Mouse (Mus musculus): ENCODE data around the gene Amotl2.
A peak's percentile ranks its signal among the peaks of the same experiment; 100 is the strongest.
"Not testable (repeated sequence)": the region's sequence is repeated elsewhere in the genome, so short reads cannot be mapped to it uniquely, and the experiment has no call there.

The Amotl2 gene

DNA sequence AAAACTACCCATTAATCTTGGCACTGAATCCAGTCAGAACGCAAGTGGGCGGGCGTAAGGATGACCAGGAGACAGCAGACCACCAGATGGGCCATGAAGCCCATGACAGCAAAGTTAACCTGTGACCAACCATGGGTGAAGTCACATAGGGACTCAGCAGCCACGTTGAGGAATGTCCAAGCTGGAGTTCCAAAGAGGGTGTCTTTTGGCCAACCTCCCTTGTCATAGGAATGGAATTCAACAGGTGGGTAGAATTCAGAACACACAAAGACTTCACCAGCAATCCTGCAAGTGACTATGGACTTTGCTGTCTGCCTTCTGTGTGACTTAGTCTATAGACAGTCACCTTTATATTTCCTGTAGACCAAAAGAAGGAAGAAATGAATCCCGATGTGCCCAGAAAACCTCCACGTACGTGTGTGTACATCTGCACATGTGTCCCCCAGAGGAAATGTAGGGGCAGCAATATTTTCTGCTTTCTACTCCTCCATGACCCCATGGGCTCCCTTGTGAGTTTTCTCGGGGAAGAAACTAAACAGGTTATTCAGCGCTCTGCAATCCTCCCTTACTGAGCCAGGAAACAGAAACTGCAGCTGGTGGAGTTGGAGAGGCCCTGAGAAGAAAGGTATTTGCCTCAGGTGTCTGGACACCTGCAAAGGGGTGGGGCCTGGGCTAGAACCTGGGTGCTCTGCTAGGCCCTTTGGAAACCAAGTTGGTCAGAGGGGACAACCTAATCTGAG, 17.7 kb downstream of the Amotl2 start:
- no peak for DNase-seq (ENCODE audit: low spot score)

DNA sequence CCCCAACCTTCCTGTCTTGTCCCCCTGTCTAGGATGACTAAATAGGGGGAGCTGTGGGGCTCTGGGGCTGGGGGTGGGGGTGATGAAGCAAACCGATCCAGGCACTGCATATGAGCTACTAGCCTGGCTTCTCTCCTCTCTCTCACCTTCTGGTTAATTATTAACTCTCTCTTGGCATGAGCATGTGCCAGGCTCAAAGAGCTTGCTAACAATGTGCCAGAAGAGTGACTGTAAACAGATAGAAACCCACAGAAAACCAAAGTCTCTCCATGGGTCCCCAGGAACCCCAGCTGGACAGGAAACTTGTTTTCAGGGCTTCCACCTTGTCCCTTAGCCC, 18.2 kb downstream of the Amotl2 start:
- no peak for DNase-seq (ENCODE audit: low spot score)

DNA sequence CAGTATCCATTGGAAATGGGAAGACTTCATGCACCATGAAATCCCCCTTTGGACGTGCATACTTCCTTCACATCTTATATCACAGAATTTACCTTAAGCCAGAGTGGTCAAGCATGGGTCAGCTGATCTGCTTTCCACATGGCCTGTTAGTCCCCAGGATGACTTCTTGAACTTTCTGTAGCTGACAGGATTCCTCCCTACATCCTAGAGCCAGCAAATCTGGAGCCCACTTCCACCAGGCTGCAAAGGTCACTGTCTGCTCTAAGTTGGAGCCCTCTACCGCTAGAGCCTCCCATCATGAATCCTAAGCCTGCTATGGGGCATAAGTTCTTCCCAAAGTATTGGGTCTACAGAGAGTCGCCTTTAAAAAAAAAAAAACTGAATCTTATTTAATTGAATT, 18.8 kb downstream of the Amotl2 start:
- DNase-seq (ENCODE audit: low spot score) = no peak

DNA sequence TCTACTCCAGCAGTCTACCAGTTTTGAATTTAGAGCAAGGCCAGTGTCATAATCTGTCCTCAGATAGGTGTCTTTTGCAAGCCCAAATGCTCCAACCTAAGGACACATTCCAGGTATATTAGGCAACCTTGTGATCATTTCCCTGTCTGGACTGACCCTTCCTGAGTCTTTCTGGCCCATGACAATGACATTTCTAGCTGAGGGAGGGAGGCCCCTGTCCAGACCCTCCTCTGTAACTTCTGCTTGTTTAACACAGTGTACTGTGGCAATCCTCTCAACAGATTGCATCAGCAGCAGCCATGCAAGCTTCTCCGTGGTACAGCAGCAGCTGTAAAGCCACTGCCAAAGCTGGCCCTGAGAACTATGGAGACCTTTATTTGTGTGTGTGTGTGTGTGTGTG, 19.5 kb downstream of the Amotl2 start:
- no peak for DNase-seq (ENCODE audit: low spot score)

DNA sequence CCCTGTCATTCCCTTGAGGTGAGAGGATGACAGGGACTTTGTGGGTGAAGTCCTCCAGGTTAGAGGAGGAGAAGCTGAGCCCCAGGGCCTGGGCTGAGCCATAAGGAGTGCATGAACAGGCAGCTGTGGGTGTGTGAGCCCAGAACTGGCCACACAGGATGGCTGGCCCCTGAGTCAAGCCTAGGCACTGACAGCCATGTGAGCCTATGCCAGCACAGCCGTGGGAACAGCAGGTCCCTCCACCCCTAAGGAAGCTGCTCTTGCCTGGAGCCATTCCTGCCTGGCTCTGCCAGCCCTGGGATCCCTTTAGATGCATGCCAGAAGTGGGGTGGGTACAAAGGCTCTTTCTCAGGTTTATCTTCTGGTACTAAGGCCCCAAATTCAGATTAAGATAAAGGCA, 20.9 kb downstream of the Amotl2 start:
- no peak for DNase-seq (ENCODE audit: low spot score)

DNA sequence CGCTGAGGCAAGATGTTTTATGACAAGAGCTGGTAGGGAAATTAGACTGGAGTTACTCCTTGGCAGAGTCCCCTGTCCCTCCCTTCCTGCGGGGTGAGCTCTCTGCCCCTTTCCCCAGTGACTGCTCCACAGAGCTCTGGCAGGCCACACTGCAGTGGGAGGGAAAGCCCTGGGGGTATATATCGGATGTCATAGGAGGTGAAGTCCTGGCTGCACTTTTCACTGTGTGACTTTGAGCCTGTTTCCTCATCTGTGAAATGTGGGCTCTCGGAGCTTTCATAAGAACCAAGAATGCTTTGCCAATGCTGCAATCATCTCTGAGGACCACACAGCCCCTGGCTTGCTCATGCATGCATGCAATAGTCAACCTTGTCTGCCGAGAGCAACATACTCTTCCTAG, 30.3 kb downstream of the Amotl2 start:
- DNase-seq (ENCODE audit: low spot score) = no peak

DNA sequence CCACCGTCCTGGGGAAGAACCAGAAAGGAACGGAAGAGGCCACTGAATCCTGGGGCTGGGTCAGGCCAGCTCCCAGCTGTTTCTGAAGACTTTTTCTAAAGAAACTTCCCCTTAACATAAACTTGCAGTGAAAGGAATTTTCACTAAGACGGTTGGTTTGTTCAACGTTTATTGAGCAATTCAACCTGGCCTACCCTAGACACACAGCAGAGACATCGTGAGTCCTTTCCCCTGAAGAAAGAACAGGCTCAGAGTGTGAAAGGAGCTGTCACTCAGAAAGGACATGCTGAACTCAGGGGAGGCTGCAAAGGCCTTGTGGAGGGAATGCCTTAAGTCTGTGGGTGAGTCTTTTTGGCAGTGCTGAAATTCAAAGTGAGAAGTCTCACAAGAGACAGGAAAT, 31.4 kb downstream of the Amotl2 start:
- no peak for DNase-seq (ENCODE audit: low spot score)

DNA sequence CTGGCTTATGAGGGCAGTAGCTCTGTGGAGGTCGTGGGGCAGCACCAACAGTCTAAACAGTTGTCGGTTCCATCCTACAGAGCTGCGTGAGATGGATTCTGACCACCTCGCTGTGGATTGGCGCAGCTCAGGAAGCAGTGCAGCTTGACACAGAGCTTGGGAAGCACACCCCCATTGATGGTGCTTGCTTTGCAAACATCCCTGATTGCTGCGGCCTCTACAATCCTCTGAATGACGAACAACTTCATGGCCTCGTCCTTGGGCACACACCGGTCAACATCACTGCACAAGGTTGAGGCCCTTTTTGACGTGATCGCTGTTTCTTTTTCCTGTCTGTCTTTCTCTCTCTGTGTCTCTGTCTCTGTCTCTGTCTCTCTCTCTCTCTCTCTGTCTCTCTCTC, 32.7 kb downstream of the Amotl2 start:
- no peak for DNase-seq (ENCODE audit: low spot score)

DNA sequence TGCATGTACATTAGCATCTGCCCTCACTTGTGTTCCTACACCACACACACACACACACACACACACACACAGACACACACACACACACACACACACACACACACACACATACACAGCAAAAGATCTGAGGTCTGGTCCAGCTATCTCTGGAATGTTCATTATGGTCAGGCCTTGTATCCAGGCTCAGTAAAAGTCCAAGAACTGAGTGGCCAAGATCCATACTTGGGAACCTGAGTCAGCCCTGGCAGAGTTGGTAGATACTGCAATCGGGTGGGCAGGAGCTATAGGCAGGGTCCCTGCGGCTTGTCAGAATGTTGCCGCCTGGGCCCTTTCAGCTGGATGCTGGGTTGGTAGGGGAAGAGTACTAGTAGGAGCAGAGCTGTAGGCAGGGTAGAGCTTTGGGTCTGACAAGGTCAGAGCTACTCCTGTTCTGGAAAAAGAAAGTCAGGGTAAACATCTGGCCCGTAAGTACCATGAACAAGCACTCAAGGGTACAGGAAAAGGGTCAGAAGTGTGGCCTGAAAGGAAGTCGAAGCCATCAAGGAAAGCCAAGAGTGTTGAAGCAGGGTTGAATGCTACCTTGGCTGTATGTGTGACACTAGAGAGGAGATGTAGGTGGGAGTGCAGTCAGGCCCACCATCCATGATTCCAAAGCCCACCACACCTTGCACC, 35.3 kb downstream of the Amotl2 start:
- DNase-seq (ENCODE audit: low spot score) = no peak

DNA sequence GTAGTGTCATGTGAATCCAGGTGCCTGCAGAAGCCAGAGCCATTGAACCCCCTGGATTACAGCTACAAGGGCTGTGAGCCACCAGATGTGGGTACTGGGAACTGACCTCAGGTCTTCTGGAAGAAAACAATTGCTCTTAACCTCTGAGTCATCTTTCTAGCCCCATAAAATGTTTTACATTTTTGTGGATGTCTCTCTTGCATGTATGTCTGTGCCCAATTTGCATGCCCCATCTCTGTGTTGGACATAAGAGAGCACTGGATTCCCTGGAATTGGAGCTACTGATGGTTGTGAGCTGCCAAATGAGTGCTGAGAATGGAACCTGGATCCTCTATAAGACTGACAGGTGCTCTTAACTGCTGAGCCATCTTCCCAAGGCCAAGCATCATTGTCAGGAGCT, 36.8 kb downstream of the Amotl2 start:
- DNase-seq (ENCODE audit: low spot score) = no peak

DNA sequence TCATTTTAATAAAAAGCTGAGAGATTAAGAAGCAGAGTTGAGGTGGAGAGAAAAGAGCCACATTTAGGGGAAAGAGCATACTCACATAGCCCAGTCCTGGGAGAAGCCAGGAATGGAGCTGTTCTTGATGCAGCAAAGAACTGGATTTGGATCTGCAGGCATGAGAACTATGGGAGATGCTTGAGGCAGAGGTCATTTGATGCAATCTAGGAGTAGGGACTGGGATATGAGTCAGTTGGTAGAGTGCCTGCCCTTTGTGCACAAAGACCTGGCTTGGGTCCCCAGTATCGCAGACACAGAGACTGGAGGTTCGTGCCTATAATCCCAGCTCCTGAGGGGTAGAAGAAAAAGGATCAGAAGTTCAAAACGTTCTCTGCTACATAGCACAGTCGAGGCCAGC, 38.7 kb downstream of the Amotl2 start:
- no peak for DNase-seq (ENCODE audit: low spot score)

DNA sequence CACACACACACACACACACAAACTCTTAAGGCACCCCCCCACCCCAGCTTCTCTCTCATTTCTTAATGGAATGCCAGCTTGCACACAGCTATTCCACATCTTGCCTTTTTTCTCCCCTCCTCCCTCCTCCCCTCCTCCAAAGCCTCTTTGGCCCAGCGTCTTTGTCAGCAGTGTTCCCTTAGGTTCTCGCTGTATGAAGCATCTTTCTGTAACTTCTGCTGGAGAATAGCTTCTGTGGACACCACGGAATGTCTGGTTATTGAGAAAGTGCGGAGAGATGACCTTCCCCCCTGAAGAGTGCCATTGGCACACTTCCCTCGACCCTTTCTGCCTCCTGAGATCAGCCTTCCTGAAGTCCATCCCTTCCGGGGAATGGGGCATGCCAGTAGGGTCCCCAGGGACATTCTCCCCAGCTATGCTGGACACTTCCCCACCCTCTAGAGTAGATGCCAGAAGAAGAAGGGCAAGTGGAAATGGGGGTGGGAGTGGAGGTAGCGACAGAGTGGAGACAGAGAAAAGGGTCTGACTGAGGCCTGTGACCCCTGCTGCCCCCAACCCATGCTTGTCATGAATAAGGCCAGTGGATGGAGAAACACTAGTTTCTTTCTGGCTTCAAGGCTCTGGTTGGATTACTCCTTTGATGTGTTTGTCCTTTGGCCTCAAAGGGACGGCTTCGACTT, 39.3 kb downstream of the Amotl2 start:
- DNase-seq (ENCODE audit: low spot score) = no peak

DNA sequence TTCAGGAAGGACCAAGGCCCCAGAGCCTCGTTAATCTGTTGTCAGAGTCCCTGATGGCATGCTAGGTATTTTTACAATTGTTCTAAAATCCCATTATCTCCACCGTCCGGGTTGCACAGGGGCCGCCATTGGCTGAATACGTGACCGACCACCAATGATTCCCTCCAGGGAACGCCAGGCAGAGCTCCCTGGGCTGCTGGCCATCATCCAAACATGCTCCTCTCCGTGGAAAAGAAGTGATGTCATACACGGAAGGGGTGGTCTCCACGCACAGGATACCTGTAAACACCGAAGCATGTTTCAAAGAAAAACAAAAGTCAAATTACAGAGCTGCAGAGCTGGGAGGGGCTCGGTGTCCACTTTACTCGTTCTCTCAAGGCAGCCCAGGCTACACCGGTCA, 39.9 kb downstream of the Amotl2 start:
- DNase-seq (ENCODE audit: low spot score) = no peak

DNA sequence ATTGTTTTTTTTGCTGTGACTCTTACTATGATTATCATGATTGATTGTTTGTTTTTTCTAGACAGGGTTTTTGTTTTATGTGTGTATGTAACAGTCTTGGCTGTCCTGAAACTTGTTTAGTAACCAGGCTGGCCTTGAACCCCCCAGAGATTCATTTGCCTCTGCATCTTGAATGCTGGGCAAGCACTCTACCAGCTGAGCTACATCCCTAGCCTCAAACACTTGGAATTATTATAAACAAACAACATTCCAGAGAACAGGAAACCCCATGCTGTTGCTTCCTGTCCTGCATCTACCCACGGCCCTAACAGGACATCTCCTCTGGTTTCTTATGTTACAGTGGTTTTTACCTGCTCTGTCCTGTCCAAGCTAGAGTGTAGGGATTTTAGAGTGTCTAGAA, 42.4 kb downstream of the Amotl2 start:
- DNase-seq (ENCODE audit: low spot score) = no peak

DNA sequence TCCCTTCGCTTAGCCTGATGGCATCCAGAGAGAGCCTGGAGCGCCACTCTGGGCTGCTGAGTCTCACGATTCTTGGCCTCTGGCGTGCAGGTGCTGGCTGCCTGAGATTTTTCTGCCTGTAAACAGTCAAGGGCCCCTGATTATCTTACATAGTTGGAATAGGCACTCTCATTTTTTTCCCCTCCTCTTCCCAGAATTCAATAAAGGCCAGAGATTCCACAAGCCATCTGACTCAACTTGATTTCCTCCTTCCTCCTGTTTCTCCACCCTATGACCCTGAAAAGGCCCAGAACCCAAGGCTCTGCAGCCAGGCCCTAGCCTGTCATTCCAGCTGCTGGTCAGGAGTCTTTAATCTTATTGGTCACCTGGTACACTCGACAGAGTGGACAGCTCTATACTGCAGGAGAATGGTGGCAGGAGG, 43.1 kb downstream of the Amotl2 start:
- DNase-seq (ENCODE audit: low spot score) = no peak

DNA sequence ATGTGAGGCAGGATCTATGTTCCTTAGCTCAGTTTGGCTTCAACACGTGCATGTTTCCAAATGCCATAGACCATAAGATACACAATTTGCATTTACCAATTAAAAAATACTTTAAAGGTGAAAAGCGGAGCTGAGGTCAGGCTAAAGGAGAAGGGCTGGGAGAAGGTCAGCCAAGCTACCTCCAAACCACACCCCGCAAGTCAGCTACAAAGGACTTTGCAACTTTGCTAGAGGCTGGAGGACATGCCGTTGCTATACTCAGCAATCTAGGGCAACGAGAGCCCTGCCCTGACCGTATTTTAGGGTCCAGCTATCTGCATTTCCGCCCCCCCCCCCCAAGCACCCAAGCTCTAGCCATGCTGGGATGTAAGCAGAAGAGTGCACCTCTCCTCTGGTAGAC, 45.1 kb downstream of the Amotl2 start:
- no peak for DNase-seq (ENCODE audit: low spot score)

DNA sequence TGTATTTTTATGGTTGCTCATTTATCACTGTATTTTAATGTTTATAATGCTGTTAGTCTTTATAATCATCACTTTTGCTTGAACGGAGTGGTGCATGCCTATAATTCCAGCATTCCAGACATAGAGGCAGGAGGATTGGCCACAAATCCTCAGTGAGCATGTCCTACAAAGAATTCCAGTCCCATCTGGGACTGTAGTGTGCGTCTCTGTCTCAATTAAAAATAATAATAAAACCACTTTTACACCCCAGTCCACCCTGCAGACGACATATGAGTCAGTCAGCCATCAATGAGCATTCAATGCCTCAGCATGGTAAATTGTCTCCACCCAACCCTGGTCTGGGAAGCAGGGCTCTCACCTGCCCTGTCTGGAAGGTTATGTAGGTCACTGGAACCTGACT, 46.4 kb downstream of the Amotl2 start:
- no peak for DNase-seq (ENCODE audit: low spot score)

DNA sequence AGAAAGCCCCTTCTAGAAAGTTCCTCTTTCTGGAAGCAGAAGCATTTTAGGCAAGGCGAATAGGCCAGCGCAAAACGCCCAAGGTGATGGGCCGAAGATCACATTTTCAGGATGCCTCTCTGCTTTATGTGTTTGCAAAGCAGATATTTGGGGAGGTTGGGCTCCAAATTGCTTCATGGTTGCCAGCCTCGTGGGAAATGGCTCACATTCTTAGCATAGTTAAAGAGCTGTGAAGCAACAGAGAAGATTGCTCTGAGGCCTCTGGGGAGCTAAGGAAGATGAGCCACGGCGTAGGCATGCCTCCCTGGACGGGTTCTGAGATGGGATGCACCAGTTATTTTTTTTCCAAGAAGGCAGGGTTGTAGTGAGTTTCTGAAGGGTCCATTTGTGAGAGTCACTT, 47.0 kb downstream of the Amotl2 start:
- no peak for DNase-seq (ENCODE audit: low spot score)

DNA sequence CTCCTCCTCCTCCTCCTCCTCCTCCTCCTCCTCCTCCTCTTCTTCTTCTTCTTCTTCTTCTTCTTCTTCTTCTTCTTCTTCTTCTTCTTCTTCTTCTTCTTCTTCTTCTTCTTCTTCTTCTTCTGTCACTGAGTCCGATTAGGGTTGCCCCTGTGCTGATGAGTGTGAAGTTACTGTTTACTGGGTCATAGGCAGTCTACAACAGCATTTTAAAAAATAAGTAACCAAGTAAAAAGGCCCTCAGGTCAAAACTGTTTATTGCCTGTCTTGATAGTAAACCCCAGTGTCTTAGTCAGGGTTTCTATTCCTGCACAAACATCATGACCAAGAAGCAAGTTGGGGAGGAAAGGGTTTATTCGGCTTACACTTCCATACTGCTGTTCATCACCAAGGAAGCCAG, 48.1 kb downstream of the Amotl2 start:
- DNase-seq (ENCODE audit: low spot score) = not testable (repeated sequence)

DNA sequence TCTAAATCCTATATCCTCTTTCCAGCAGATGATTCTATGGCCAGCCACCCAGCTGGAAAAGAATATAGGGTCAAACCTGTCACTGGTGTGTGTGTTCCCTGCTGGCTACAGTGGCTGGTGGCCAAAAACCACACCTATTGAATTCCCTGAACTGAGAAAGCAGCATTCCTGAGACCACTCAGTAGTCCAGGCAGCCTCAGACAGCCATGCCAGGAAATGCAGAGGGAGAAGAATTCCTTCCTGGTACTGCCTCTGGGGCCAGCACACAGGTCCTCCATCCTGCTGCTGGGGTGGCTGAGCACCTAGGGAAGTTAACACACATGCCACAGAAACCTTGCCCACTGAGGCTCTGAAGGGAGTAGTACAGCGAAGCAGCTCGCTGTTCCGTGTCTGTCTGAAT, 50.3 kb downstream of the Amotl2 start:
- no peak for DNase-seq (ENCODE audit: low spot score)

DNA sequence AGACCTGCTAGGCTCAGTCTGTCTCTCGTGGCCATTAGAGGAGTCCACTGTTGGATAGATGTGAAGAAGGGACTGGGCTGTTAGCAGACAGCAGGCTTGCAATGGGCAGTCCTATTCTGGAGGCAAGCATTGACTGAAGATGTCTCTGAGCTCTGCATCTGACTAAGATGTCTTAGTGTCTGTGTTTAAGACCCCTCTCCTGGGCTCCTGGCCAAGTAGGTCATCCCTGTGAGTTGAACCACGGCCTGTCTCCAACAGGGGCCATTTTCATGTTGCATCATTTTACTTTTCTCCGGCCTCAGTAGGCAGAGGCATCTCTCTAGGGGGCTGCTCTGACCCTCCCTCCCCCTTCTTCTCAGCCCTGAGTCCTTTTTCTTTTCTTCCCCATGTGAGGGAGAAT, 52.8 kb downstream of the Amotl2 start:
- DNase-seq (ENCODE audit: low spot score) = no peak

DNA sequence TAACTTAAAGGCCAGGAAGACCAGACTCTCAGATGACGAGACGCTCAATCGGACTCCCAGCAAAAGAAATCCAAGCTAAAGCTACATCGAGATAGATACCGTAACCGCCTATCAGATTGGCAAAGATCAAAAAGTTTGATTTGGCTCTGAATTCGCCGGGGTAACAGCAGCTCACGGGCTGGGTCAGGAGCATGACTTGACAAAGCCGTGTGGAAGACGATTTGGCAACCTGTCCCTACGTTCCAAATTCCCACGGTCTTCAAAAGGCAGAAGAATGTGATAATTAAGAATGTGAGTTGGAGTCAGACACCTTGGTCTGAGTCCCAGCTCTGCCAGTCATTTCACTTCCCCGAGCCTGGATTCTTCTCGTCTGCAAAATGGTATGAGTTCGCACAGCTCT, 53.7 kb downstream of the Amotl2 start:
- no peak for DNase-seq (ENCODE audit: low spot score)

DNA sequence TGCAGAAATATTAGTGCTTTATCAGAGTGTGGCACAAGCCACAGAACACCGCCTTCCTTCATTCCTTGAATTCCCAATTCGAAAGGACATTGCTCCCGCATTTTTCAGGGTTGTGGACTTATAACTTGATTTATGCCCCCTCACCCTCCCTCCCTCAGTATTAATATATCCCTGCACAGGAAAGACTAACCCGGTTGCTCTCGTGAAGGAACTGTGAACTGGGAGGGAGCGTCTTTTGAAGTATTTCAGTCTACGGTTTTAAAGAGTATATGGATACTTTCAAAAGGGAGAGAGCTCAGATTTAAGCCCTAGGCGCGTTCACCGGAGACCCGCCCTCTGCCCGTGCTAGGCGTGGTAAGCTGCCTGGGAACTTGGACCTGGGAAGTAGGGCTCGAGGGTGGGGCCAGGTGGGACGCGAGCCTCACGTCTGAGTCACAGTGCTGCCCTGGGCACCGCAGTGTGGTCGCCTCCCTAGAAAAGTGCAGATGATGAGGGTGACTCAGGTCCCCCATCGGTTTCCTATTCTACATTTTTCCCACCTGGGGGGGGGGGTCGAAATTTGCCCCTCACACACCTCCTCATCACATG, 54.9 kb downstream of the Amotl2 start:
- peak; percentile 58 for DNase-seq (ENCODE audit: low spot score)

Measured in urinary bladder, postnatal 25 days (tissue).